Mouse (Mus musculus): ENCODE measurements around the gene Rad51b. TPM values are rescaled to one million over a fixed set of nuclear protein-coding genes. Genes with fewer than 3 reads are reported as not detected.

Gene Rad51b
- total and polyA plus RNA-seq, 3 experiments, result 0.47 to 0.50 (median 0.49) TPM

DNA sequence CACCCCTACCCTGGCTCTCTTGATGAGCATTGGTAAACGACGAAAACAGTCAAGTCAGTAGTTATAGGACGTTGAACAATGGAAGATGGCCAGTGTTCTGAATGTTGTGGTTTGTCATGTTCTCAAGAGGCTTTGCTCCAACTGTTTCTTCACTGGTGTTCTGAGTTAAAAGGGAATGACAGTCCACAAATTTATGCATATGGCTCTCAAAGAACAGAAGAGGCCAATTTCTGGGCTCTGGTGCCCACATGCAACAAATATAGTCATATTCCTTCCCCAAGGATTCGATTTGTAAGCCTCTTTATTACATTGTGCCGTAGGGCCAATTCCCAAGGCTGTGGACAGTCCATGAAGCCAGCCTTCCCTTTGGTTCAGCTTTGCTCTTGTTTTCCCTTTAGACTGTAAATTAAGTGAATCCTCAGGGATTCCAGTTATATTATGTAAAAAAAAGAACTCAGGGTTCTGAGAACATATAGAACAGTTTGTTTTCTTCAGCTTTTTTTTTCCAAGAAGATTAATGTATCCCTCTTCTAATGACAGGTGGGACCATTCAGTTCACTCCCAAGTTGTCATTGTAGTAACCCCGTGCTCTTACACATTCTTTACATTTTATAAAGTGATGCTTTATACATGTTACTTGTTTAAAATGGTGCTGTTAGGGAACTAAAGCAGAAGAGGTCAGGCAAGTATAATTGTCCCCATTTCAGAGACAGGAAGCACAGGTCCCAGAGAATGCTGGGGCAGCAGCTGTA, 287.6 kb downstream of the Rad51b start:
- intact Hi-C loops (cut with DNase I), result no loop called here
- Histone ChIP-seq H3K27ac (no peak overlapping the region), H3K36me3 (ENCODE audit: control insufficient read depth, insufficient read depth, low read length) (no peaks in the 10 kb centered on the region), H3K4me1 (ENCODE audit: control insufficient read depth, insufficient read depth, low read length) (peaks cover under 1% of the 10 kb centered on the region; the same call in 1 of the 2 replicates), H3K4me3 (no peak overlapping the region), H3K9ac (ENCODE audit: low read depth, low read length) (no peak overlapping the region), H3K27me3 (ENCODE audit: control insufficient read depth, insufficient read depth, low read length) (no peaks in the 10 kb centered on the region), H3K79me2 (replicated peaks; ENCODE audit: control insufficient read depth, insufficient read depth, low read length) (no peaks in the 10 kb centered on the region)
- TF ChIP-seq EP300 (IDR thresholded peaks at IDR 0.05; ENCODE audit: insufficient read depth, low read depth, low read length) (no peak), CTCF (IDR thresholded peaks at IDR 0.05) (no peak), POLR2A (IDR thresholded peaks at IDR 0.05; ENCODE audit: insufficient read depth, low read depth, low read length) (no peak)
- DNase-seq, result no peak
- 85% methylated on average over 6 of the region's 6 CpGs for WGBS

GRCm38 (mm10) chr12:79585336-79585735, 288.3 kb downstream of the Rad51b start:
- no peak for DNase-seq
- no peak overlapping the region for H3K27ac ChIP-seq
- WGBS, result 87% methylated on average over 2 of the region's 2 CpGs
- no peak overlapping the region for H3K9ac ChIP-seq (ENCODE audit: low read depth, low read length)
- H3K4me3 ChIP-seq, result no peak overlapping the region
- intact Hi-C loops (cut with DNase I), result no loop called here
- no peaks in the 10 kb centered on the region for H3K27me3 ChIP-seq (ENCODE audit: control insufficient read depth, insufficient read depth, low read length)
- no peaks in the 10 kb centered on the region for H3K4me1 ChIP-seq (ENCODE audit: control insufficient read depth, insufficient read depth, low read length)
- TF ChIP-seq CTCF (IDR thresholded peaks at IDR 0.05) (no peak), POLR2A (IDR thresholded peaks at IDR 0.05; ENCODE audit: insufficient read depth, low read depth, low read length) (no peak), EP300 (IDR thresholded peaks at IDR 0.05; ENCODE audit: insufficient read depth, low read depth, low read length) (no peak)
- no peaks in the 10 kb centered on the region for H3K36me3 ChIP-seq (ENCODE audit: control insufficient read depth, insufficient read depth, low read length)
- H3K79me2 ChIP-seq (replicated peaks; ENCODE audit: control insufficient read depth, insufficient read depth, low read length), result no peaks in the 10 kb centered on the region

DNA sequence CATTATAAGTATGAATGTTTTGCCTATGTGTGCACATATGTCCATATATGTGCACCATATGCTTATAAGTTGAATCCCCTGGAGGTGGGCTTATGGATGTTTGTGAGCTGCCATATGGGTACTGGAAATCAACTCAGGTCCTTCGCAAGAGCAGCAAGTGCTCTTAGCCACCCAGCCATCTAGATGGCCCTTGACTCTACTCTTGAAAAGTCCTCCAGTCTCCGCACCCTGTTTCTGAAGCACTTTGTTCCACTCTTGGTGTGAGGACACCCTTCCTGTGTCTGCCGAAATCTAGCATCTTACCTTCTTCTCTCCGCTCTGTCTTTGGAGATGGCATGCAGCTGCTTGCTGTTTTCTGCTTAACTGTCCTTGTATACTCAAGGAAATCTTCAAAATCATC, 291.7 kb downstream of the Rad51b start:
- Histone ChIP-seq H3K9ac (ENCODE audit: low read depth, low read length) (no peak overlapping the region), H3K79me2 (replicated peaks; ENCODE audit: control insufficient read depth, insufficient read depth, low read length) (no peaks in the 10 kb centered on the region), H3K27me3 (ENCODE audit: control insufficient read depth, insufficient read depth, low read length) (no peaks in the 10 kb centered on the region), H3K36me3 (ENCODE audit: control insufficient read depth, insufficient read depth, low read length) (no peaks in the 10 kb centered on the region), H3K4me1 (ENCODE audit: control insufficient read depth, insufficient read depth, low read length) (no peaks in the 10 kb centered on the region; the same call in 1 of the 2 replicates), H3K27ac (no peak overlapping the region), H3K4me3 (no peak overlapping the region)
- DNase-seq, result no peak
- no peak for TF ChIP-seq EP300 (IDR thresholded peaks at IDR 0.05; ENCODE audit: insufficient read depth, low read depth, low read length)
- 98% methylated on average over 4 of the region's 4 CpGs for WGBS
- intact Hi-C loops (cut with DNase I), result no loop called here

DNA sequence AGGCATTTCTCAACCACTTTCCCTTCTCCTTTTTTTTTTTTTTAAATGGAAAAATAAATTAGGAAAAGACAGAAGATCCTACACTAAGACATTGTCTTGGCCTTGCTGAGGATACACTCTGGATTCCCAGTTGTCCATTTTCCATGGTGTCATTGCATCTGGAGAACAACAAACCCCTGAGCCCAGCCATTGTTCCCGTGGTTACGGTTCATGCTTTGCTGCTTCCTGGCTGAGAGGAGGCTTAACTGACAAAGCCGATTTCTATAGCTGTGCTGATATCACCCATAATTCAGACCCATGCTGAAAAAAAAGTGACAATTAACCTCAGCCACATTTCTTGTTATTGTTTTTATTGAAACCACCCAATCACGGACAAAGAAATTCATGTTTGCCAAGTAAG, 295.1 kb downstream of the Rad51b start:
- WGBS, result 36% methylated on average over 4 of the region's 4 CpGs
- intact Hi-C loops (cut with DNase I), result no loop called here

DNA sequence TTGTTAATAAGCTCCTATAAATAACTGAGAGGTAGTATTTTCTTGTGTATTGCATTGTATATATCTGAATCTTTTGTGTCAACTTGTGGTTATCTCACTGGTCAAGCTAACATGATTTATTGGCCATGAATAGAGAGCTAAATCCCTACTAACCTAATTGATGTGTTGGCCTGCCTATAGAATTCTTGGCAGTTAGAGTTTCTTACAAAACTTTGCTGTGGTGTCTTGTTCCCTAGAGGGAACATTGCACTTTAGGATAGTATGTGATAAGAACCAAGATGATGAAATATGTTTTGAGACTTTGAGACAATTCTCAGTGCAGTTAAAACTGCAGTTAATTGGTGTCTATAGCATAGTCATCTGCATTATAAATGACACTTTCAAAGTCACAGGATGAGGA, 299.8 kb downstream of the Rad51b start:
- H3K79me2 ChIP-seq (replicated peaks; ENCODE audit: control insufficient read depth, insufficient read depth, low read length), result no peaks in the 10 kb centered on the region
- no peak for DNase-seq
- H3K4me3 ChIP-seq, result no peak overlapping the region
- TF ChIP-seq POLR2A (IDR thresholded peaks at IDR 0.05; ENCODE audit: insufficient read depth, low read depth, low read length) (no peak), EP300 (IDR thresholded peaks at IDR 0.05; ENCODE audit: insufficient read depth, low read depth, low read length) (no peak), CTCF (IDR thresholded peaks at IDR 0.05) (no peak)
- H3K36me3 ChIP-seq (ENCODE audit: control insufficient read depth, insufficient read depth, low read length), result peaks cover 11% of the 10 kb centered on the region
- H3K9ac ChIP-seq (ENCODE audit: low read depth, low read length), result no peak overlapping the region
- no peaks in the 10 kb centered on the region for H3K27me3 ChIP-seq (ENCODE audit: control insufficient read depth, insufficient read depth, low read length)
- peaks cover 7% of the 10 kb centered on the region for H3K4me1 ChIP-seq (ENCODE audit: control insufficient read depth, insufficient read depth, low read length)
- intact Hi-C loops (cut with DNase I), result loop anchor here (5.0 kb wide), 1 partner anchor 65 kb away; no protein-coding TSS in a partner anchor
- no peak overlapping the region for H3K27ac ChIP-seq

More for the DNA sequence above, 295.1 kb downstream of the Rad51b start:
- Histone ChIP-seq H3K36me3 (ENCODE audit: control insufficient read depth, insufficient read depth, low read length) (no peaks in the 10 kb centered on the region), H3K9ac (ENCODE audit: low read depth, low read length) (no peak overlapping the region), H3K4me1 (ENCODE audit: control insufficient read depth, insufficient read depth, low read length) (no peaks in the 10 kb centered on the region; the same call in 1 of the 2 replicates), H3K4me3 (no peak overlapping the region), H3K27ac (no peak overlapping the region), H3K79me2 (replicated peaks; ENCODE audit: control insufficient read depth, insufficient read depth, low read length) (no peaks in the 10 kb centered on the region), H3K27me3 (ENCODE audit: control insufficient read depth, insufficient read depth, low read length) (no peaks in the 10 kb centered on the region)
- DNase-seq, result no peak
- no peak for TF ChIP-seq POLR2A (IDR thresholded peaks at IDR 0.05; ENCODE audit: insufficient read depth, low read depth, low read length)
- TF ChIP-seq CTCF (IDR thresholded peaks at IDR 0.05), result no peak
- no peak for TF ChIP-seq EP300 (IDR thresholded peaks at IDR 0.05; ENCODE audit: insufficient read depth, low read depth, low read length)

DNA sequence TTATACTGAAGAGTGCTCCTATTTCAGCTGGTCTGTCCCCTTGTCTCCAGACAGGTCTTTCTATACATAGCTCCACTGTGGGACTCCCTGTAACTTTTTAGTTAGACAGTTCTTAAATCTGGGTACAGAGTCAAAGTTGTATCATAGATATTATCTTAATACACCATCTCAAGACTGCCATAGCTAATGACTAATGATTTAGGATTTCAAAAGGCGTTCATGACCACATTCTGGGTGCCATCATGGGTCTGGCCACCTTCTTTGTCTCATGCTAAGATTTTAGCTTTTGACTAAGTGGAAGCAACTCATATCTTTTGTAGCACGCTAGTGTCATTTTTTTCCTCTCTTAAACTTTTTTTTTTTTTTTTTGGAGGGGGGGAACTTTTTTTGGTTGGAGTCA, 300.3 kb downstream of the Rad51b start:
- no peak for DNase-seq

More for the DNA sequence above, 300.3 kb downstream of the Rad51b start:
- Histone ChIP-seq H3K79me2 (replicated peaks; ENCODE audit: control insufficient read depth, insufficient read depth, low read length) (no peaks in the 10 kb centered on the region), H3K4me3 (no peak overlapping the region), H3K4me1 (ENCODE audit: control insufficient read depth, insufficient read depth, low read length) (peaks cover 7% of the 10 kb centered on the region), H3K27ac (no peak overlapping the region), H3K36me3 (ENCODE audit: control insufficient read depth, insufficient read depth, low read length) (peaks cover 11% of the 10 kb centered on the region), H3K9ac (ENCODE audit: low read depth, low read length) (no peak overlapping the region), H3K27me3 (ENCODE audit: control insufficient read depth, insufficient read depth, low read length) (no peaks in the 10 kb centered on the region)
- intact Hi-C loops (cut with DNase I), result loop anchor here (5.0 kb wide), 1 partner anchor 65 kb away; no protein-coding TSS in a partner anchor
- TF ChIP-seq CTCF (IDR thresholded peaks at IDR 0.05), result no peak
- 94% methylated on average over 2 of the region's 2 CpGs for WGBS

Data from heart, adult 2 months (tissue).